Mouse (Mus musculus): ENCODE data around the gene Fbxo47.

Fbxo47 gene

DNA sequence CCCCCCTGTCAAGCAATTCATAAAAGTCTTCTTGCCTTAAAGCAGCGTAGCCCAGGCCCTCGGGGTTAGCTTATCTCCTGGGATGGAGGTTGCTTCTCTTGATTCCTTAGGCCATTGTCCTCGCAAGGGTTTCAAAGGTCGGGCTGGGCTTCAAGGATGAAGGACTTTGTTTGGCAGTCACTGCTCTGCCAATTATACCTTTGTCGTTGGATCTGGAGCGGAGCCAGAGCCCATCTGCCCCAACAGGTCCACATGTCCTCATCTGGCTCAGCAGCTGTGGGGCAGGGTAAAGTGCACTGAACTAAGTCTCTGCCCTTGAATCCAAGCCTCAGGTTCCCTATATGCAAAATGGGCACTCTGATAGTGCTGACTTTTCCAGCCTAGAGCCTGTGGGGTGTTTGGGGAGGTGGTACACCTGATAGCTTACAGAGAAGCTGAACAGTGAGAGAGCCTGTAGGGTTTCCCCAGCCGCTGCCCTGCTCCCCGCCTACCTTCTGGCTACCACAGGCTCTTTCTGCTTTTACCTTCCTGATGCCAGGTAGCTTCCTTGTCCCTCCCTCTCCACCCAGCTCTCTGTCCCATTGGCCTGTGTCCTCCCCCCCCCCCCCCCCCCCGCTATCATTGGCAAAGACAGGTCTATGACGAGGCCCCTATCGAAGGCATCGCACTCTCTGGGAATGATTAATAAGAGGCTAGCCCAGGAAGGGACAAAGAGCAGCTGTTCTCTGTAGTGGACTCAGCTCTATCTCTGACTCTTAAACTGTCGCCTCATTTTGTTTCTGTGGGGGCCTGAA, 72.2 kb downstream of the Fbxo47 start:
- DNase-seq (ENCODE audit: low spot score in 2 of 2) = no peak

DNA sequence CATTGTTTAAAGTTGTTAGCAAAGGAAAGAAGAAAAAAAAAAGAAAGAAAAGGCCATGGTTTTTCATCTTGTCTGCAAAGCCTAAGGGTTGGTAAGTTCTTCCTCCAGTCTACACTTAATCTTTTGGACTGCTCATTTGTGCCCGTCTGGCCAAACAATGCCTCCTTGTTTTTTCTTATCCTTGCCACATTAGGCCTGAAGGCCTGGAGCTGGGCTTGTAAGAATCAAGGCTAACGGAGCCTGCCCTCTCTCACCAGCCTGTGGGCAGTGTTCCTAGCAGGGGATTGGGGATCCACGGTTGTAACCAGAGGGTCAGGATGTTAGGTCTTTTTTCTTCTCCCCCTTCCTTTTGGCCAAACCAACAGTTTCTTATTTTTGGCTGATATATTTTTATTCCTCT, 73.0 kb downstream of the Fbxo47 start:
- no peak for DNase-seq (ENCODE audit: low spot score in 2 of 2)

DNA sequence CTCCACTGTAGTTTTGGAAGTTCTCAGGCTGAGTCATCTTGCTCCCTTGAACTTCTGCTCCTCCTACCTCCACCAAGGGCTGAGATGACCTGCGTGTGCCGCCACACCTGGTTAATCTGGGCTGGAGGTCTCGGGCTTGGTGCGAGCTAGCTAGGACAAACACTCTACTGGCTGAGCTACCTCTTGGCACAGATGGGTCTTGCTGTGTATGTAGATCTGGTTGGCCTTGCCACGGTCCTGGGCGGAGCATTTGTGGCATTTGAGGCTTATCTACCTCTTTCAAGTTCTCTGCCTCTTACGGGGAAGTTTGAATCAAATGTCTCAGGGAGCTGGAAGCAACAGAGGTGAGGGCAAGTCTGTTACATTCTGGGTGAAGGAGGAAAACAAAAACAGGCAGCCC, 73.6 kb downstream of the Fbxo47 start:
- no peak for DNase-seq (ENCODE audit: low spot score in 2 of 2)

DNA sequence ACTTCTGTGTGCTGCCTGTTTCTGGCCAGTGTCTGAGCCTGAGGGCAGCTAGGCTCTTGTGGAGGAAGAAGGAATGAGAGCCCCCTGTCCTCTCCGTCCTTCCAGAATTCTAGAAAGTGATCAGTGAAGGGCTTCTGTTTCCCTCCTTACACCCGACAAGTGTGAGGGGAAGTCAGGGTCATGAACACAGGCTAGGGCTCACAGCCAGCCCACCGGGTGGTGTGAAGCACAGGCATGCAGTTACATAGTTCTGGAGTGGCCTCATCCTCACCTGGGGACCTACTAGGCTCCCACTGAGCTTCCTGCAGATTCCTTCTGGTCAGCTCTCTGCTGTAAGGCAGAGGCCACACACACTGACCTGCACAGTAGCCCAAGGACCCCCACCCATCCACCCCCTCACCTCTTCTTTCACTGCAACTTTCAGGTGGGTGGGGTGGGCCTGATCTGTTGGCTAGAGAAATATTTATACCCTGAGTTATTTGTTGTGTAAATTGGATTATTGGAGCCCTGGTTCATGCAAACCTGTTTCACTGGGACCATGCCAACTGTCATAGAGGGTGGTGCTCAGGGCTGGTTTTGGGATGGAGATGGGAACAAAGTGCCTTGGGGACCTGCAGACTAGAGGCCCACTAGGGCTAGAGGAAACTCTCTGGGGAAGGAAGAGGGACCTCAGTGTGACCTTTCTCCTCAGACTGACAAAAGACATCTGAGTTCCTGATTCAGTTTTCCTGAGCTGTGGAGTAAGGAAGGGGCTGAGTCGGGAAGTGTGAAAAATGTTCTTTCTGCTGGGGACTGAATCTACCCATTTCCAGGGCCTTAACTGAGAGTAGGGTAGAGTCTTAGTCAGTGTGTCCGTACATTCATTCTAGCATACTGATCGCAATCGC, 74.5 kb downstream of the Fbxo47 start:
- no peak for DNase-seq (ENCODE audit: low spot score in 2 of 2)

DNA sequence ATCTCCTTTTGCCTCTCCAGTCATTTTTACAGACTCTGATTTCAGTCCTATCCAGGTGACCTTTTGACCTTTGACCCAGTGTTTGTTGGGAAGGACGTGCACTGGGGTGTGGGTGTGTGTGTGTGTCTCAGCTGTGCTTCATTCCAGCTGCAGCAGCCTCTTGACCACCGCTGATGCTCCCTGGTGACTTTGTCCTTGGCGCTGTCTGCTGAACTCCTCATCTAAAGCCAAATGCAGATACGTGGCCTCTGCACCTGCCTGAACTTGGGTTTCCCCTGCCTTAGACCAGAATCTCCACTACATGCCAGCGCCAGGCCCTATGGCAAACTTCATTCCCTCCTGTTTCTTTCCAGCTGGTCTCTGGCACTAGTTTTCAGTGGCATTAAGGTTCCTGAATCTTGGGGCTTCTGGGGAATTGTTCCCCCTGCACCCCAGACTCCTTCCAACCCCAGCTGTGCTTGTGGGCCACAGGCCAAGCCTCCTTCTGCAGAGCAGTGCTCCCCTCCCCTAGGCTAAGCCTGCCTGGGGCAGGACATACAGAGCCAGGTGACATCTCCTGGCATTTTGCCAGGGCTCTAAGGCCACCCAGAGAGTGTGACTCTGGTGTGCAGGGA, 75.2 kb downstream of the Fbxo47 start:
- no peak for DNase-seq (ENCODE audit: low spot score in 2 of 2)

DNA sequence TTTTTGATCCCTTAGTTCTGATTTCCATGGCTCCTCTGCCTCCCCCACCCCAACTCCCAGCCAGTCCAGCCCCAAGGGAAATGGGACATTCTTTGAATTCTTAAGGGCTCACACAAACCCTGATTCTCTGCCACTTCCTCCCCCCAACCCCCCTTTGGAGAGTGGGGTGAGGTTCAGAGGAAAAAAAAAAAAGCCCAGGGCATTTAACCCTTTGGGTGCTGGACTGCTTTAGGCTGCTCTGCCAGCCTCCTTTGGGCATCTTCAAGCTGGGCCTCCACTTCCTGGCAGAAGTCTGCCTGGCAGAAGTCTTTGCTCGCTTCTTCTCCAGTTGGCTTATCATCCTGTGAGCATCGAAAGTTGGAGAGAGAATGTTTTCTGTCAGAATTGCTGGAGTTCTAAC, 75.9 kb downstream of the Fbxo47 start:
- DNase-seq (ENCODE audit: low spot score in 2 of 2) = no peak

DNA sequence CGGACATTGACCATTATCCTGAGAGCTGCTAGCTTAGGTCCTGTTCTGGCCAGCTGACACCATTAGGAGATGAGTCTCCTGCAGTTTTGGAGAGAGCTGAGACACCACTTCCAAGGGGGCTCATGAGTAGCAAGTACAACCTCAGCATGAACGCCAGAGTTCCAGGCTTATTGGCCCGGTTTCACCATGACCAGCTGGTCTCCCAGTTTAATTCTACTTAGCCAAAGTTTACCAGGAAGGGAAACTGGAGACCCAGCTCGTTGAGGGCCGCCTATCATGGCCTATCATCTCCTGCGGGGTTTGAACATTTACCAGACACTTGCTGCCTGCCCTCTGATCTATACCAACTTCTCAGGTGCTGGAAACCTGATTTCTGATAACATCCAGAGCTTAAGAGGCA, 76.3 kb downstream of the Fbxo47 start:
- DNase-seq (ENCODE audit: low spot score in 2 of 2) = no peak

DNA sequence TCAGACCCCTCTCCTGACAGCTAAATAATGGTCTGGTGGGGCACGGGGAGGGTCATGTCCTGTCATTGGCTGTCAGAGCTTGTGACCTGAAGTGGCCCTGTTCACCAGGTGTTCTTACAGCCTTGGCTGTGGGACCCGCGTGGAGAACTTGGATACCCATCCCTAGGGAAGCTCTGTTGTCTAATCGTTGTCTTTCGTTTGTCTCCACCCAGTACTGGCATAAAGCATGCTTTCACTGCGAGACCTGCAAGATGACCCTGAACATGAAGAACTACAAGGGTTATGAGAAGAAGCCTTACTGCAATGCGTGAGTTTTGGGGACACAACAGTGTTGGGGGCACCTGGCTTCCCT, 77.4 kb downstream of the Fbxo47 start:
- no peak for DNase-seq (ENCODE audit: low spot score in 2 of 2)

DNA sequence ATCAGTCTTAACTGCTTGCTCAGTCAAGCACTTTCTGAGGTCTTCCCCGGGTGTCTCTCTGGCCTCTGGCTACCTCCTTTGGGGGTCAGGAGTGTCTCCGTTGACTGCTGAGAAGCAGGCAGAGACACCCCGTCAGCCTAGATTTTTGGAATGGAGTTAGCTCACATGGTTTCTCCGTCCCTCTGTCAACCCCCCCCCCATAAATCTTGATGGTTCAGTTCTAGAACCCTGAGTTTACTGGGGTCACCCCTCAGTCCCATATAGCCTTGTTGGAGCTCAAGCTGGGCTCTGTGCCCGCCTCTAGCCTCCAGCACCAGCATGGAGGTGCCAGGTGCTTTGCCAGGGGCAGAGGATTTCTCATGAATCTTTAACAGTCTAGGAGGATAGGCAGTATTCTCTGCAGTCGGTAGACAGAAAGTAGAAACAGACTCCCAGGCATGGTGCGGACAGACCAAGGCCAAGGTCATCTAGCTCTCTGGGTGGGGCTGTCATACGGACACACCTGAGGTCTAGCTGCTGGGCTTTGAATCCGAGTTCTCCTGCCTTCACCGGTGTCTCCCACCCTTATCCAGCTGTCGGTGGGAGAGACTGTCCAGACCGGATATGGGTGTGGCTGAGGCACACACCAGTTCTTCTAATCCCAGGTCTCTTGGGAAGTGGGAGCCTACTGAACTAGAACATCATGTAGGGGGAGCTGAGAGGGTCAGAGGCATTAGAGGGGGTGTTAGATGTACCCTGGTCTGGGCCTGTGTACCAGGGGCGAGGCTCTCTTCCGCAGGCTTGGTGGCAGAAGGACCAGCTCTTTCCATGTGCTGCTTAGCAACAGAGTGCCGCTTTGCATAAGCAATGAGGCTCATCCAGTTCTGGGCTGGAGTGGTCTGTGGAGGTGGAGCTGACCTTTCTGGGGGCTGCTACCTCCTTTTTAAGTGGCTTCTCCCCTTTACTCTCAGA, 78.0 kb downstream of the Fbxo47 start:
- no peak for DNase-seq (ENCODE audit: low spot score in 2 of 2)

DNA sequence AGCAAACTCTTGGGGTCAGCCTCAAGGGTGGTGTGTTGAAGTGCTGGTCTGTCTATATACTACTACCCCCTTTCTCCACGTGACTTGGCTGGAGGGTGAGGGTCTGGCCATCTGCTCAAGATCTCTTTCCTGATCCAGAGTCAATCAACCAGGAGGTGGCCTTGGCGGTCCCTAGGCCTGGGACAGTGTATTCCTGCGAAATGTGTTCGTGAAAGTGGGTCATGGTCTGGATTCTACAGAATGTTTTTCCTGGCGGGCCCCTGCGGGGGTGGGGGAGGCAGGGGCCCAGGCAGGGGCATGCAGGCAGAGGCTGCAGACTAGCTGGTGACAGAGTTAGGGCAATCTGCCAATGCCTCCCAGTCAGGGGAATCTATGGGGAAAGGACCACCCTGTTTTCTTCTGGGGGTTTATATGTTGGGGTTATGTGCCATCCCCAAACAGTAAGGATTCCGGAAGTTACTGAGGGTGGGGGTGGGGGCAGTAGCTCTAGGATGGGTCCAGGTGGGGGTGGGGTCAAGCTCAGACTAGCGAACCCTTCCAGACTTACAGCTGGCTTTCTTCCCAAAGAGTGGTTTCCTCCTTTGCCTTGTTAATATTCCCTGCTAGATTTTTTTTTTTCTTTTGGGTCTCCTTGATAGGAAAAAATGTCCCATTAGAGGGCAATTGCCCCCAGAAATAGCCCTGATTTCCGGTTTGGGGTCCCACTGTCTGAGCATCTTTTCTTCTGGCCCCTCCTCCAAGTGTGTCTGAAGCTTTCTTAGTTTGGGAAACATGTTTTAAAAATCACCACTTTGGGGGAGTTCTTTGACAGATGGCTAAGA, 78.9 kb downstream of the Fbxo47 start:
- no peak for DNase-seq (ENCODE audit: low spot score in 2 of 2)

DNA sequence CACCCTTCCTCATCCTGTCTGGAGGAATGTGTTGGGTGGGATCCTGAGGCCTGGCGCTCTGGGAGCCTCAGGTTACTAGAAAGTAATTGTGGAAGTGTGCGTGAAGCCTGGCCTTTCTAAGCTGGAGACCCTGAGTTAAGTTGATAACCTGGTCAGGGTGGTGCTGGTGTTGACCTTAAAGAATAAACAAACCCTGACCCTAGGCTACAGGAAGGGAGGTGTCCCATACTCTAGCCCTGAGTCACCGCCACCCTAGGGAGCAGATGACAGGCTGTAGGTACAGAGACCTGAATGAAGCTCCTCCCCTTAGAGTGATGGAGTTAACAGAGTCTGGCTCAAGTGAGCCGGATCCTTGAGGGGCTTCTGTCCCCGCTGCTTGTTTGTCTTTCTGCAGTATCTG, 80.1 kb downstream of the Fbxo47 start:
- no peak for DNase-seq (ENCODE audit: low spot score in 2 of 2)

Data from spleen, postnatal 14 days (tissue).